Mouse (Mus musculus) retina, postnatal 7 days (tissue): ENCODE results near the gene Fcgr2b.

Experiments
- DNase-seq: peaks from one replicate; pipeline ENCODE4 v3.0.0-alpha.2; 2012; ENCODE audit warnings: low read depth, low spot score

Fcgr2b gene

GRCm38 (mm10) chr1:170927378-170927777, 49.0 kb downstream of the Fcgr2b start, which contains the start of gene Fcrla:
TSS of gene Fcrla (minus strand) at chr1:170927583.
- no peak for DNase-seq

GRCm38 (mm10) chr1:170926941-170927340, 49.4 kb downstream of the Fcgr2b start:
- DNase-seq, result no peak

- DNase-seq, result no peak
Measured at GRCm38 (mm10) chr1:170924485-170924884, 51.9 kb downstream of the Fcgr2b start.

- no peak for DNase-seq
Measured at GRCm38 (mm10) chr1:170919308-170919707, 57.0 kb downstream of the Fcgr2b start.

- no peak for DNase-seq
Measured at GRCm38 (mm10) chr1:170915657-170916056, 60.7 kb downstream of the Fcgr2b start.

DNA sequence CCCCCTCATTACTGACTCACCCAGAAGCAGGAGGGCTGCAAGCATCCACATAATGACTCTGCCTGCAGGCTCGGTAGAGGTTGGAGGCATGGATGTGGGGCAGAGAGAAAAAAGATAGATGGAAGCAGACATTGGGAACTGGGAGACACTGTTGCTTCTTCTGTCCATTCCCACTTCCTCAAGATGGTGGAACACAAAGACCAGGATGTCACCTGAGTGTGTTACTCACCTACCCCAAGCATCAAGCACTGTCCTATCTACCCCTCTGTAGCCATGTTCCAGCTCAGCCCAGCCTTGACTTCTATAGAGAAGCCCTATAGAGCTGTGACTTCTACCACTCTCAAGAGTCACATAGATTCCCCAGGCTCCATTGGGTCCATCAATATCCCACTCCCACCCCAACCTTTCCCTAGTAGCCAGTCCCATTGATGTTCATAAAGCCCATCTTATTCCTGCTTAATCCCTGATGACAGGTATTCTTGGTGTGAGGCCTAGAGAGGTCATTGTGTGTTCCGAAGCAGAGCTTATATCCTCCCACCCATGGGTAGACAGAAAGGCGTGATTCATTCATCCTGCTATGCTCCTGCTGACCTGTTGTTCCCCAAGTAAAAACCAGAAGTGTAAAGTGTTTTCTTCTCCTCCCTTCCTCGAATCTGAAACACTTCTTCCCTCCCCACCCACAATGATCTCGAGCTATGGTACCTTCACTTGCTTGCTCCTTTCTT, 63.3 kb downstream of the Fcgr2b start, which contains the start of gene Fcrlb:
TSS of gene Fcrlb (minus strand) at position 51 of the 725 bp plus-strand sequence.
- no peak for DNase-seq

DNA sequence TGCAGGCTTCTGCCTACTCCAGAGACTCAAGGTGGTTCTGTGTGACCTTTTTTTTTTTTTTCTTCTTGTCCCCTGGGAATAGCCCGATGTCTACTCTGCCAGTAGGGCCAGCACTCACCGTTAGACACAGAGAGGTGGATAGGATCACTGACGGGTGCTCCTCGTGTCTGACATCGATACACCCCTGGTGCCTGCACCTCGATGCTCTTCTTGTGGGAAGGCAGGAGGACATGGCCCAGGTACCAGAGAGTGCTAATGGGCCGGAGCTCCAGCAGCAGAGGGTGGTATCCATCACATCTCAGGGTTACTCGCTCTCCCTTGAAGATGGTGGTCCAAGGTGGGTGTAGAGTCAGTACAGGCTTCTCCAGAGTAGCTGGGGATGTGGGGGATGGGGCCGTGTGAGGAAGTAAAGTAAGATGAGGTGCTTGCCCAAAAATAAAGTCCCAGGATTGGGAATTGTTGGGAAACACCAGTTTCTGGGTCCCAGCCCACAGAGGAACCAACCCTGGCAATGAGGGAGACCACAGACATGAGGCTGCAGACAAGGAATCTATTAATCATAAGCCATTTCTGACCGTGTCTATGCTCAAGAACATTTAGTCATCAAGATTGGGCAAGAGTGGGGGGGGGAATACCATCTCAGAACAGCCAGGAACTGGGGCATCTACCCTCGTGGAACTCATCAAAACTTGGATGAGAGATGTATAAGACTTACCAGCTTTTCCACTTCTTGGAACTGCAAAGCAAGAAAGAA, 64.3 kb downstream of the Fcgr2b start:
- no peak for DNase-seq
